20 mouse cellular contexts compared by ENCODE assay signal in the genomic region with DNA sequence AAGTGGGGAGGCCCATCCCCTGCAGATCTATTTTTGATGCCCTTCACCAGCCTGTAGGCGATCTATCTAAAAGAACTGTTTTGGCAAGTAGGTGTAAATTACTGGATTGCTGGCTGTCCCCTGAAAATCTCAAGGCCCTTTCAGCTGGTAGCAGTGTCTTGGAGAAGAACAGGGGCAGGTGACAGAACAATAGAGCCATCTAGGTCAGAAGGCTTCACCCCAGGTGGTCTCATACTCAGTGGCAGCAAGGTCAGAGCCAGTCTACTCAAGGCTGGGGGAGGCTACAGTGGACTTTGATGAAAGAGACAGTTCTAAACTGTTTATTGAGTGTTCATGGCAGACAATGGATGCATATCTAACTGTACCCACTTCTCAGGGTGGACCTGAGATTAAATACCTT.
"Had no signal": no experiment of that assay in that cellular context is flagged by ENCODE, and none has a peak within 500 bp of the region (broad histone marks: within the 10 kb centered on the region; RNA-seq: fewer than 3 reads in every experiment).

No protein-coding gene starts in this region.

- H3K27ac ChIP-seq: kidney, embryonic 15.5 days; limb, embryonic 10.5 days; limb, embryonic 13.5 days; liver, embryonic 12.5 days; liver, embryonic 15.5 days; lung, embryonic 15.5 days; stomach, embryonic 15.5 days had no signal

- H3K4me1 ChIP-seq: liver, embryonic 12.5 days; liver, embryonic 15.5 days had no signal

- H3K4me2 ChIP-seq: kidney, embryonic 15.5 days; limb, embryonic 13.5 days; liver, embryonic 12.5 days; liver, embryonic 15.5 days; lung, embryonic 15.5 days; midbrain, embryonic 11.5 days; stomach, embryonic 15.5 days had no signal

- ATAC-seq: liver, embryonic 12.5 days had no signal

- DNase-seq: kidney, adult 8-10 months; kidney, postnatal 10 days; kidney, postnatal 36 days; liver; lung, adult 18-20 months; lung, postnatal 10 days; lung, postnatal 36 days; midbrain, embryonic 14.5 days; right cerebral cortex, postnatal 25 days; spleen, adult 18-20 months; thymus, adult 18-20 months; thymus, postnatal 36 days had no signal

- H3K9ac ChIP-seq: kidney, embryonic 15.5 days; limb, embryonic 13.5 days; liver, embryonic 12.5 days; liver, embryonic 15.5 days; lung, embryonic 15.5 days; stomach, embryonic 15.5 days had no signal

- H3K9me3 ChIP-seq: kidney, embryonic 15.5 days; limb, embryonic 10.5 days; liver, embryonic 12.5 days; liver, embryonic 15.5 days; lung, embryonic 15.5 days; stomach, embryonic 15.5 days had no signal

- H3K4me3 ChIP-seq: kidney, embryonic 15.5 days; limb, embryonic 10.5 days; limb, embryonic 13.5 days; liver, embryonic 12.5 days; liver, embryonic 15.5 days; lung, embryonic 15.5 days; stomach, embryonic 15.5 days had no signal

- H3K27me3 ChIP-seq: kidney, embryonic 15.5 days; limb, embryonic 13.5 days; liver, embryonic 12.5 days; liver, embryonic 15.5 days; lung, embryonic 15.5 days; stomach, embryonic 15.5 days had no signal

- H3K36me3 ChIP-seq: kidney, embryonic 15.5 days; limb, embryonic 10.5 days; limb, embryonic 13.5 days; liver, embryonic 12.5 days; liver, embryonic 15.5 days; lung, embryonic 15.5 days; stomach, embryonic 15.5 days had no signal
